ENCODE assay signal across 8 mouse cellular contexts in genomic region chr17:22739173-22739572, GRCm38 (mm10).
DNase-seq lines count a peak whose midpoint lies in the region; ATAC-seq and TF ChIP-seq lines count a peak whose summit lies in the region.

No protein-coding gene starts in this region.

- intact Hi-C loops in gastrocnemius, postnatal 36 days (cut with DNase I) = no loop called here

- H3K27ac ChIP-seq in cerebellum, adult 2 months (ENCODE audit: insufficient read depth, low read length) = peak overlapping the region; percentile 80
- no peak overlapping the region for H3K27ac ChIP-seq in thymus, adult 2 months (ENCODE audit: control insufficient read depth, insufficient read depth, low read length)
- H3K27ac ChIP-seq in liver, embryonic 16.5 days (ENCODE audit: low read length) = no peak overlapping the region

- H3K27me3 ChIP-seq in cerebellum, adult 2 months (ENCODE audit: control insufficient read depth, insufficient read depth, low read length) = no peaks in the 10 kb centered on the region
- H3K27me3 ChIP-seq in thymus, adult 2 months (ENCODE audit: control insufficient read depth, insufficient read depth, low read length) = no peaks in the 10 kb centered on the region
- no peaks in the 10 kb centered on the region for H3K27me3 ChIP-seq in liver, embryonic 16.5 days (ENCODE audit: control insufficient read depth, insufficient read depth, low read depth, low read length)

- H3K36me3 ChIP-seq in thymus, adult 2 months (ENCODE audit: control insufficient read depth, insufficient read depth, low read length) = no peaks in the 10 kb centered on the region
- no peaks in the 10 kb centered on the region for H3K36me3 ChIP-seq in liver, embryonic 16.5 days (ENCODE audit: control insufficient read depth, insufficient read depth)

- 6% methylated on average over 12 of the region's 12 CpGs for WGBS in cerebellum, adult 2 months
- 3% methylated on average over 12 of the region's 12 CpGs for WGBS in thymus, adult 2 months
- 7% methylated on average over 12 of the region's 12 CpGs for WGBS in liver, embryonic 16.5 days (ENCODE audit: insufficient replicate concordance)

- peak overlapping the region; percentile 47; the same call in 1 of the 2 replicates for H3K9ac ChIP-seq in liver, embryonic 16.5 days (ENCODE audit: low read depth, low read length)

- no peaks in the 10 kb centered on the region for H3K9me3 ChIP-seq in liver, embryonic 16.5 days (replicated peaks; ENCODE audit: control insufficient read depth, low read length)

- H3K4me2 ChIP-seq in liver, embryonic 16.5 days (ENCODE audit: low read depth, low read length) = peak overlapping the region; percentile 53

- TF ChIP-seq POLR2A in cerebellum, adult 2 months (IDR thresholded peaks at IDR 0.05; ENCODE audit: borderline replicate concordance, insufficient read depth, low read length) = no peak
- TF ChIP-seq POLR2A in thymus, adult 2 months (IDR thresholded peaks at IDR 0.05; ENCODE audit: control insufficient read depth, extremely low read depth, insufficient read depth, low read length, poor library complexity) = no peak

- no peaks in the 10 kb centered on the region for H3K4me1 ChIP-seq in cerebellum, adult 2 months (ENCODE audit: control insufficient read depth, insufficient read depth, low read length)
- H3K4me1 ChIP-seq in thymus, adult 2 months (replicated peaks; ENCODE audit: control insufficient read depth, insufficient read depth, low read length) = peaks cover 5% of the 10 kb centered on the region; the same call in 1 of the 2 replicates
- H3K4me1 ChIP-seq in liver, embryonic 16.5 days (ENCODE audit: control insufficient read depth, low read depth, low read length) = no peaks in the 10 kb centered on the region

- H3K4me3 ChIP-seq in cerebellum, adult 2 months (replicated peaks; ENCODE audit: insufficient read depth, low read depth, low read length) = peak overlapping the region; percentile 79
- H3K4me3 ChIP-seq in thymus, adult 2 months (ENCODE audit: control insufficient read depth, insufficient read depth, low read length) = peak overlapping the region; percentile 77
- H3K4me3 ChIP-seq in liver, embryonic 16.5 days (ENCODE audit: low read depth, low read length) = peak overlapping the region; percentile 67

- no peak for DNase-seq in cerebellum, adult 2 months
- no peak for DNase-seq in cerebellum, postnatal 25 days
- no peak for DNase-seq in thymus, adult 2 months
- no peak for DNase-seq in thymus, postnatal 25 days
- DNase-seq in gastrocnemius, postnatal 36 days = no peak
- DNase-seq in adrenal gland, postnatal 14 days = no peak
- DNase-seq in spleen, postnatal 10 days (ENCODE audit: low spot score in 2 of 2) = no peak

- no peak for ATAC-seq in liver, embryonic 16.5 days (ENCODE audit: low read depth)

- TF ChIP-seq CTCF in cerebellum, adult 2 months (IDR thresholded peaks at IDR 0.05; ENCODE audit: borderline replicate concordance, insufficient read depth, low read depth, low read length) = no peak
- no peak for TF ChIP-seq CTCF in thymus, adult 2 months (IDR thresholded peaks at IDR 0.05; ENCODE audit: borderline replicate concordance, control insufficient read depth, extremely low read depth, insufficient read depth, low read length, poor library complexity)
